Mouse (Mus musculus) B cell, adult 2 months (primary cell): Measurements from ENCODE around the gene Gm12184.
"Not testable (repeated sequence)": the region's sequence is repeated elsewhere in the genome, so short reads cannot be mapped to it uniquely, and the experiment has no call there.

ENCODE experiments used
- DNase-seq, 2 experiments: peaks; one replicate each; pipeline ENCODE4 v3.0.0; 2022

The Gm12184 gene

DNA sequence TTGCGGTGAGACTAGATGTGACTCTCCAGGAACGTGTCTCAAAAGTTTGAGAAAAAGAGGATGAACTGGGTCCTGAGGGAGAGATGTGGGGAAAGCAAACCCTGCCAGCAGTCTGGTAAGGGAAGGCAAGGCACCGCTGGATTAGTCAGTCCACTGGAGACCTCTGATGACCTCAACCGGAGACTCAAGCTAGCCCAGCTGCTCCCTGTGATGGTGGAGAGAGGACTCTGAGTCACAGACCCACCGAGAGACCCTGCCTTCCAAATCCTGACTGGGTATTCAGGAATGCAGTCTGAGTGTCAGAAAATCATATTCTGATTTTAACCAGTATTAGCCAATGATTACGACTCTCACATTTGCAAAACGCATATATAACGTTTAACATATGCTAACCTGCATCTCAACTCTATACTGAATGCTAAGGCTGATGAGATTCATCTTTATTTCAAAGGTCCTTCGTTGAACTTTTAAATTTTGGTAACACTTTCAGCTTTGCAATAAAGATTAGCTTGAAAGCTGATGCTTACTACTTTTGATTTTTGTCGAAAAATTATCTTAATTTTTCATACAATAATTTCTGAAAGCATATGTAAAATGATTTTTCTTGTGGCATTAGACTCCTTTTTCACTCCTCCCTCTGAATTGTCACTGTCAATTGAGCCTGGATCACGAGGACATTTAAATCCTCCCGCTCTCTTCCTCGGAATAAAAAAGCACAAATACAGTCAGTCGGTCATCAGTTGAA, 3.5 kb downstream of the Gm12184 start:
- DNase-seq = no peak

DNA sequence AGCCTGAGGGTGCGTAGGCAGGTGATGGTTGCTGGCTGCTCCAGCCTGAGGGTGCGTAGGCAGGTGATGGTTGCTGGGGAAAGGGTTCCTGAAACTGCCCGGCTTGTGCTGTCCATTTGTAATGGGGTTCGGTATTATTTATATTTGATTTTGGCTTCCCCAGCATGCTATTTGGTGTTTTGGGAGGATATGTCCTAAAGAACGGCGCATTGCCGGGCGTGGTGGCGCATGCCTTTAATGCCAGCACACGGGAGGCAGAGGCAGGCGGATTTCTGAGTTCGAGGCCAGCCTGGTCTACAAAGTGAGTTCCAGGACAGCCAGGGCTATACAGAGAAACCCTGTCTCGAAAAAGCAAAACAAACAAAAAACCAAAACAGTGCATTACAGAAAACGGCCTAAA, 5.2 kb downstream of the Gm12184 start:
- not testable (repeated sequence) for DNase-seq

GRCm38 (mm10) chr11:48820308-48820674, 6.2 kb downstream of the Gm12184 start:
- DNase-seq = no peak

- DNase-seq = no peak
Observed at GRCm38 (mm10) chr11:48819614-48820307, 6.7 kb downstream of the Gm12184 start.

GRCm38 (mm10) chr11:48818346-48818745, 8.1 kb downstream of the Gm12184 start:
- DNase-seq = peak; percentile 90 to 92

DNA sequence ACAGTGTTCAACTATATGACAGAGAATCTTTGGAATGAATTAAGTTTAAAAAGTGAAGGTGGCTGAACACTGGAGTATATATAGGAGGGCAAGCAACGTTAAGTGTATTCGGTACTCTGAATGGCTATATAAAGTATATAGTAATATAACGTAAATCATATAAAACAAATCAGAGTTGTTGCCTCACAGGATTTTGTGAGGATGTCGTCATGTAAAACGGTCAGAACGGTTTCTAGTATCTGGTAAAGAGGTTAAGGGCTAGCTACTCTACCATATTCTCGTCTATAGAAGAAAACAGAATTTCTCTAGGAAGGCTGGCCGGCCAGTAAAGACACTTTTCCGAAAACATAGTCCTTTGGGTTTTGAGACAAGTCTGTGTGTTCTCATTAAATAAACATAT, 8.7 kb downstream of the Gm12184 start:
- peak; percentile 34 for DNase-seq

GRCm38 (mm10) chr11:48816800-48817665, 9.4 kb downstream of the Gm12184 start, which contains the start of gene Trim41:
Trim41 (minus strand) TSS chr11:48817353.
- DNase-seq = peak; percentile 100

GRCm38 (mm10) chr11:48816281-48816781, 10.1 kb downstream of the Gm12184 start:
- DNase-seq = peak in 1 of 2 experiments; percentile 51

- no peak for DNase-seq
Observed at GRCm38 (mm10) chr11:48815851-48816250, 10.6 kb downstream of the Gm12184 start.

GRCm38 (mm10) chr11:48813782-48814181, 12.7 kb downstream of the Gm12184 start:
- no peak for DNase-seq

GRCm38 (mm10) chr11:48810142-48810541, 16.3 kb downstream of the Gm12184 start:
- DNase-seq = no peak

- no peak for DNase-seq
Observed at GRCm38 (mm10) chr11:48809434-48809830, 17.0 kb downstream of the Gm12184 start.

DNA sequence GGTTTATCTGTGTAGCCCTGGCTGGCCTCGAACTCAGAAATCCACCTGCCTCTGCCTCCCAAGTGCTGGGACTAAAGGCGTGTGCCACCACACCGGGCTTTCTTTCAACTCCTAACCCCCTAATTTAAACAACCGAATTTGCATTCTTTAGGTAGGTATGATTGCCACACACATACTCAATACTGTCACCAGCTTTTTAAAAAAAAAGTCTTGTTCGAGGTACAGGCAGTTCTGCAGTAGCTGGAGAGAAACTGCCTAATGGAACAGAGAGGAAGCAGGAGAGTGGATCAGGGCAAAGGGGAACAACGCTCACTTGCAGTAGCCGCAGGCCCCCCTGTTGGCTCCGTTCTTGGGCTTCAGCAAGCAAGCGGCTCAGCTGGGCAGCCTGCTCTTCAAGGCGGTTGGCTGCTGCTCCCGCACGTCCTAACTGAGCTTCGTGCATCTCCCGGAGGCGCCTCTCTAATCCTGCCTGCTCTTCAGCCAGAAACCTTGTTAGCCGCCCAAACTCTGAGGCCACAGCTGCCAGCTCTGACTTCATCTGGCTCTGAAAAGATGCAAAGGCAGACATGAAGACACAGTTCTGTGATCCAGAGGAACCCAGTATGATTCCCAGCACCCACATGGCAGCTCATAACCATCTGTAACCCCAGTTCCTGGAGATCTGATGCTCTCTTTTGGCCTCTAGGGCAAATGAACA, 17.6 kb downstream of the Gm12184 start:
- DNase-seq = no peak

GRCm38 (mm10) chr11:48808304-48808646, 18.2 kb downstream of the Gm12184 start:
- no peak for DNase-seq

- DNase-seq = no peak
Observed at GRCm38 (mm10) chr11:48807563-48808303, 18.7 kb downstream of the Gm12184 start.

DNA sequence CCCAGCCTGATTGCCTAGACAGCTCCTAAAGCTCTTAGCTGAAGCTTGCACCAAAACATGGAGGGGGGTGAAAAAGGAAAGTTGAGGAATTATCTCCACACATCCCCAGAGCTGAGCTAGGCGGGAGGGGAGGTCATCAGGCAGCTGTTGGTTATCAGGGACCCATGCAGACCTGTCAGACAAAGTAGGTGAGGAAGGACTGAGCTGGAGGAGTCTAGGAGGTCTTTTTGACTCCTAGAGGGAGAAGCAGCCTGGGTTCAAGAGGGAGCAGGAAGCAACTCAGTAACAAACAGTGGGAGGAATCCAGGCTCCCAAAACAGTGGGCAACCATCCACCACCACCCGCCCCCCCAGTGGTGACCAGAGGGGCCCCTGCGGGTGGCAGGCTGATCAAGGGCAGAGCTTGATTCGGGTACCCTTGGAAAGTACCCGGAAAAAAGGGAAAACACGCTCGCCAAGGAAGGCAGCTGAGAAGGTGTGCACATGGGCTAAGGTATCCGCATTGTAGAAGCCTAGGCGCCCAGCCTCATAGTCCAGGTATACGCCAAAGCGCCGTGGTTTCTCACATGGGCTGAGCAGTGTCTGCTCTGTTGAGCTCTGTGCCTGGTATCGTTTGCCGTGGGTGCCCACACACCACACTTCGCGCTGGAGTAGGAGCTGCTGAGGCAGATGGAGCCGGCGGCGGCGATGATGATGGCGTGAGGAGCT, 19.4 kb downstream of the Gm12184 start:
- no peak for DNase-seq

GRCm38 (mm10) chr11:48804922-48805321, 21.5 kb downstream of the Gm12184 start:
- no peak for DNase-seq

DNA sequence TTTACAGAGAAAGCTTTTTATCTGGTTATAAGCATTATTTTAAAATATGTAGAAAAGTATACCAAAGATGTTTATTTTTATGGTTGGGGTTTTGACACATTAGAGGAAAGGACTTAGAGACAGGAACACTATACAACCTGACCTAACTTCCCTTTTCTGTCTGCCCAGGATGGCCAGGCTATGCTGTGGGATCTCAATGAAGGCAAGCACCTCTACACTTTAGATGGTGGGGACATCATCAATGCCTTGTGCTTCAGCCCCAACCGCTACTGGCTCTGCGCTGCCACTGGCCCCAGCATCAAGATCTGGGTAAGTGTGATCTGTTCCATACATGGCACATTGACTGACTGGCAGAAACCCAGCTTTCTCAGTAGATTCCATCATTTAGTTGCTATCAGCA, 22.5 kb downstream of the Gm12184 start:
- DNase-seq = no peak

- no peak for DNase-seq
Observed at GRCm38 (mm10) chr11:48801831-48802772, 24.4 kb downstream of the Gm12184 start.
